Mouse (Mus musculus) hematopoietic stem cell, adult 5-6 weeks (primary cell): ENCODE data around the gene Nploc4. TPM values are rescaled to one million over a fixed set of nuclear protein-coding genes. Genes with fewer than 3 reads are reported as not detected.

Experiments
- ATAC-seq, 2 experiments: fragments of 125-278 bp in 1 of 2; replicated peaks in 1 of 2; 2 replicates each; pipeline ENCODE4 v1.8.0; 2016 to 2017; ENCODE audit warnings: inconsistent platforms in 2 of 2, mild to moderate bottlenecking in 2 of 2, moderate number of reproducible peaks in 2 of 2, low read depth in 1 of 2, moderate TSS enrichment in 1 of 2; ENCODE audit not compliant: low FRiP score in 2 of 2, poor library complexity in 2 of 2, severe bottlenecking in 2 of 2, insufficient read depth in 1 of 2, low TSS enrichment in 1 of 2
- total RNA-seq: library from RNA; stranded (forward); fragments of 172-1452, 232-1000 nt; gene quantifications from 2 replicates; pipeline ENCODE4 v1.2.3, GENCODE M21; 2017

Nploc4 gene
- total RNA-seq, 1 experiment from 2014 or later, result 43.1 TPM

DNA sequence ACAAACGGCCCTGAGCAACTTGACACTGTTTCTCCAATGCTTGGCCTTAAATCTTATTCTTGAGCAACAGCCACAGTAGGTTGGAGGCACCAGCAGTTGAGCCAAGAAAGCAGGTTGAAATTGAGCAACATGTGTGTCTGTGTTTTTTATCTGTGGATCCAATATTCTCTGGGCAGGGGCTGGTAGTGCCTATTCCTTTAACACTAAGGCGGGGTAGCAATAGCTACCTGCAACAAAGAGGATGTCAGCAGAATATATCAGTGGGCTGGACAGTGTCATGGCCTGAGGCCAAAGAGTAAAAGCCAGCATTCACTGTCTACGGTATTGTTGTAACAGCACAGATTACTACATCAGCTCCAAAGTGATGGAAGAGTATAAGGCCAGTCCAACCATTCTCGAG is 41.8 kb downstream of the Nploc4 start:
- no peak for ATAC-seq

DNA sequence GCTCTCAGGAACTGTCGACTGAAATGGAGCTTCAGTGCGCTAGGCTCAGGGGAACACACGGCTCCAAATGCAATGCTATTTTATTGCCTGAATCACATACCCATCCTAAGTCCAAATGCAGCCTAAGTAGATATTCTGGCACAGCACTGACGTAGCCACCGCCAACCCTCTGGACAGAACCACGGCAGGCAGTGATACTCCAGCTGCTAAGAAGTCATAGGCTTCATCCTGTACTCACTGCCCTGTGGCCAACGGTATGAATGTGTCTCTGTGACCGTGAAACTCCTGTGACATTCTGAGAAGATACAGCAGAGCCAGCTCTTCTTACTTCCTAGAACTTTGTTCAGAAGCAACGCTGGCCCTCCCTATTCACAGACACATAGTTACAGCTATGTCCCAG is 48.9 kb downstream of the Nploc4 start:
- ATAC-seq, result no peak

DNA sequence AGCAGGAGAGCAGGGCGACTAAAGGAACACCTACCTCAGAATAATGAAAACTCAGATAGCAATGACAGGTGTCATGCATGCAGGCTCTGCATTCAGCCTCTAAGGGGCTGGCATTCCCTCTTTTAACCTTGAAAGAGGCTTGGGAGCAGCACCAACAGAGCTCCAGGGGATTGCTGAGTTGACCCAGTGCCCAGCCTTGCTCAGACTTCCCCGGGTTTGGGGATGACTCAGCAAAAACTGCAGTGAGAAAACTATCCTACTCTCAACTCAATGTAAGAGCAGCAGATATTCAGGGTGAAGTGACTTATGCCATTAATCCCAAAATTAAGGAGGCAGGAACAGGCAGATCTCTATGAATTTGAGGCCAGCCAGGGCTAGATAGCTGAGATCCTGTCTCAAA is 50.4 kb downstream of the Nploc4 start:
- no peak for ATAC-seq

DNA sequence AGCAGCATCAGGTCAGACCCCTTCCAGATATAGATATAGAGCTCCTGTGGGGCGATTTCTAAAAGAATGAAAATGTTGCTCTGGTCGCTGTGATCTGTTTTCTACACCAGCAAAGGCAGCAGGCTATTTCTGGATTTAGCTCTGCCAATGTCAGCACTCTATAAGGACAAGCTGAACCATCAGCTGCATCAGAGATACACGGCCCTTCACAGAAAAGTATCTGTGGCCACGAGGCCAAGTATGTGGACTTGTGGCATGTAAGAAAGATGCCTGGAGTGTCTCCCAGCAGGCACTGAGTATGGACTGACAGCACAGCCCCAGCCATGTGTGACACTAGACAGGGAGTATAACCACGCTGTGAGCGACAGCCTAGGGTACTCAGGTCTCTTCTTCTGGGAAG is 50.9 kb downstream of the Nploc4 start:
- no peak for ATAC-seq

DNA sequence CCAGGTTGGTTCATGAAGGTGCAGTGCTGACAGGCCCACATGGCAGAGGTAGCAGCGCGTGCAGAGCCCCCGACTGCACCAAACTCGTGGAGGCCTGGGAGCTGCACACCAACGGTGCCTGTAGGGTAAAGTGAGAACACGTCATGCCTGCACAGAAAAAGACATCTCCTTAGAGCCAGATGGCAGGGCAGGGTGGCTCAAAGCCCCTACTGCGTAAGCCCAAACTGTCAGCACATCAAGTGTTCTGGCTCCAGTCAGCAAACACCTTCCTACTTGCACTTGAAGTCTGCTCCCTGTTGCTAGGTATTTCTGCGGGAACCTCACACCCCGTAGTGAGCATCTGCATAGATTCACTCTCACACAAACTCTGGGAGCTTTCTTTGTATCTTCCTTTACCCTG is 55.0 kb downstream of the Nploc4 start:
- no peak for ATAC-seq

DNA sequence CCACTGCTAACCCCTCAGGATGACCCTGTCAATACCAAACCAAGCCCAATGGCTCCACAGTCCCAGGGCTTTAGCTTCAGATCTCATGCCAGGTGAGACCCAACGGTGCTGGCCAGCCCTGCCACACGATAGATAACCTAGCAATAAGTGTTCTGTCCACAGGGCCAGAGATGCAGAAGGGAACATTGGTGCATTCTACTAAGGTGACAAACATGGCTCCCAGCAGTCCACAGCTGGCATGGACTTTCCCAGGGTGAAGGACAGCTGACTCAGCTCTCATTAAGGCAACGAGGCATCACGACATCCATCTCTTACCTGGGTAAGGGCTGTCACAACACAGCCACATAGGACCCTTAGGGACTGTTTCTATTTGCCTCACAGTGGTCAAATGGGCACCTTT is 56.4 kb downstream of the Nploc4 start:
- no peak for ATAC-seq

DNA sequence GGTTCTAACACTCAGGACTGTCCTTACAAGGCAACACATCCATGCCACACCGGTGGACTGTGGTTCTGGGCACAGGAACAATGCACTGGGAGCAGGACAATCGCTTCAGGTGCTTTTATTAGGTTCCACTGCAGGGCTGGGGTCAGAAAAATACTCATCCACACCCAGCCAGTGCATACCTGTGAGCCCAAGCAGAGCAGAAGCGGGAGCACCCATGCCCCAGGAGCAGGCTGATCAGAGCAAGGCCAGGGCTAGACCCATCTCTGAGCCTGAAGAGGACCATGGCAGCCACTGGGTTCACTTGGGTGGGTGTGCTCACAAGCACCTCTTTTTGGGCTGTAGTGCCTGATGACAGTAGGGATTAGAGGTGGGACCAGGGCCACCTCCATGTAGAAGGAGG is 57.2 kb downstream of the Nploc4 start:
- no peak for ATAC-seq

DNA sequence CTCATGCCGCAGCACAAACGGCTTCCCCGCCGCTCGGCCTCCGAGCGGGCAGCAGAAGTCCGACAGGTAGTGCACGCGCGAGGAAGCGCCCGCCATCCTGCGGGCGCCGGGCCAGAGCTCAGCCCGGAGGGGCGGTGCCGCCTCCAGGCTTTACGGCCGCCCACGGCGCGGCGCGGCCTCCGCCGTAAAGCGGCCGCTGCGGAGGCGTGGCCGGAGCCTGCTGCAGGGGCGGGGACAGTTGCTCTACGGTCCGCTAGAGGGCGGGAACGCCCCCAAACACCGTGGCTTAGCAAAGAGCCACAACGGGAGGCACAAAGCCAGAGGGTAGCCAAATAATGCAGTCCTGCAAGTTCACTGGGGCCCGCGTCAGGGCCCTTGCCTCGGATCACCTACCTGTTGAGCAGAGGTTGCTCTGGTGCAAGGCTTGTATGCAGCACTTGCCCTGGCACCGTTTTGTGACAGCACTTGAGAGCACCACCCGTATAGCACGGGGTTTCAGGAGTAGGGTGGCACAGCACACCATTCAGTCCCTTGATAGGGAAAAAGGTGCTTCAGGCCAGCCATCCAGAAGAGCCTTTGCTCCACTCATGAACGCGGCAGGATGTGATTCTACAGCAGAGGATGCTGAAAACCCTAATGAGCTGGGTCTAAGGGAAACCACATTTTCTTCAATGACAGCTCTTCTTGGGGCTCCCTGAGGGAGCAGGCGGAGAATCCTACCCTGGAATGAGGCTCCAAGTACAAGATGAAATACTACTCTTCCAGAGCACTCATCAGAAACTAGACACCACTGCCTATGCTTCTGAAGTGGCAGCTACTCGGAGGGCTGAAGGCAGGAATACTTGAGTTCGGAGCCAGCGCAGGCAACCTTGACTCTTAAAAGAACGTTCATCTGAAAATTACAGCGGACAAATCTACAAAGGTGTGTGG is 58.6 kb downstream of the Nploc4 start, which contains the start of gene Faap100:
TSS of gene Faap100 (minus strand) at position 154 of the 930 bp plus-strand sequence.
- peak; percentile 83 to 93 for ATAC-seq

DNA sequence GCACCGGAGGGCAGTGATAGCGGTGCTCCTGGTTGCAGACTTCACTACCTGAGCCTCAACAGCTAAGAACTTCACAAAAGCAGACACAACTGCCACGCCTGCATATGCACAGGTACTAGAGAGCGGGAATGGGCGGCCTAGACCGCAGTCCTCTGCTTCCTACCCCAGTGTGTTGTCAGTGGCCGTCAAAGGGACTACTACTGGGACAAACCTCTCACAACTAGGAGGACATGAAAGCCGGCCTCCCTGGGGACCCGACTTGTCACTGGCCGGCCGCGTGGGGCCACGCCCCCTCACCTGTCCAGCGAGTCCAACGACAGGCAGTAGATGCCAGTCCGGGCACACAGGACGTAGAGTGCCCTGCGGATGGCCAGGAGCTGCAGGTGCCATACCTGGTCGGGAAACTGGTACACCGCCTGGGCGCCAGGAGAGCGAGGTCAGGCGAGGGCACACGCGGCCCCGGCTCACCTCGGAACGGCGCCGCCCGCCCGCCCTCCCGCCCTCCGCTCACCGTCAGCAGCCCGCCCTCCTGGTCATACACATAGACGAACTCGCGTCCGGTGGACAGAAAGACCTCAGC is 59.4 kb downstream of the Nploc4 start:
- no peak for ATAC-seq

DNA sequence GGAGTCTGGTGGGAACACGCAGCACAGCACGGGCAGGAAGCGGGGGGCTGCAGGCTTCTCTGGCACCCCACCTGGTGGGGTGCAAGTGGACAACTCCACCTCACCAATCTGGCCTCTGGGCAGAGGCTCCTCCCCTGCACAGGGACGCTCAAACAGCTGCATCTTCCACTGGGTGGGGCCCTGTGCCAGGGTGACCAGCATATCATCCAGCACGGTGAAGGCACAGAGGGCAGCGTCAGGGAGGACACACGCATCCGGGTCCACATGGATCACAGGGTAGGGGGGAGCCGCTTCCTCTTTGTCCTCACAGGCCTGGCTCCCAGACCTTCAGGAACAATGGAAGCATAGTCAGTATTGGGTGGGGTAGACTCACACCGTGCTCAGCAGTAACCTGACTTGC is 60.2 kb downstream of the Nploc4 start:
- ATAC-seq, result no peak

DNA sequence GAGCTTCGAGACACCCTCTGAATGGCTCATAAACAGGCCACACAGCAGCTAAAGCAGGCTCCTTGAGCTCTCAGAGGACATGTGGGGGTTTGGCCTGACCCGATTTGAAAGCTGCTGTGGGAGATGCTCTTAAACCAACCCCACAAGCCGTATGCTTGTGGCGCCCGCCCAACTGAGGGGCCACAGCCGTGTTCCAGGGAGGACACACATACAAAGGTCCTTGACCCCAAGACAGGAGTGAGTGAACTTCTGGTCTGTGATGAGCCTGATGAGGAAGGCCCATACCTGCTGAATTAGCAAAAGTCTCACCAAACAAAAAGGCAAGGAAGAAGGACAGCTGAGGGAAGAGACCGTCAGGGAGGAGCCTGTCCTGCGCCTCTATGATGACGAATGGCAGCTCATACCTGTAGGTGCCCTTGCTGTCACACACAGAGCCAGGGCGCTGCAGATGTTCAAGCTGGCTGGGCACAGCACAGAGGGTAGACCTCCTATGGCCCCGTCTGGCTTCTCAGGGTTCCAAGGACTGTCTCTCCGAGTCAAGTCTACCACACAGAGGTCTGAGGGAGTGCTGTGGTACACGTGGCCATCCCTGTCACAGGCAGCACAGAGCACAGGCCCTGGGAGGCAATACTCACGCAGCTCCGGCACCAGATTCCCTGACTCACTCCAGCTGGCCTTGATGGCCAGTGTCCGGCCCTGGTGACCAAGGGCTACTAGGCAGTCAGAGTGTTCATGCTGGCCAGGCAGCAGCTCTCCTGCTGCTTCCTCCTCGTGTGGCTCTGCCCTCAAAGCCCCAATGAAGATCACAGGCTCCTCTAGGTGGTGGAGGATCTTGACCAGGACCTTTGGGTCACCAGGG is 61.0 kb downstream of the Nploc4 start:
- no peak for ATAC-seq

DNA sequence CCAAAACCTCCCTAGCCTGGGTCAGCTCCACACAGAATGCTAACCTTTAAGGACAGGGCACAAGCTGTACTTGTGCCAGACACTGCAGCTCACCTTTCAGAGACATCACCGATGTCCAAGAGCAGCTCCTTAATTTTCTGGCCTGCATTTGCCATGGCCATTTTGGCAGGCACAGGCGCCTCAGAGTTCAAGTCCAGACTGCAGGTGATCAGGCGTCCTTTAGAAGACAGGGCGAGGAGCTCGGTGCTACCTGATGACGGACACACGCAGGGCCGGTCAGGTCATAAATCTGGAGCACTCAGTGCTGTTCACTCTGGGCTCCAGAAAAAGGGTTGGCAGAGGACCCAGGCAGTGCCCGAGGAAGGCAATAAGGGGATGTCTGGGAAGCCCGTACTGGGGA is 62.2 kb downstream of the Nploc4 start:
- no peak for ATAC-seq

DNA sequence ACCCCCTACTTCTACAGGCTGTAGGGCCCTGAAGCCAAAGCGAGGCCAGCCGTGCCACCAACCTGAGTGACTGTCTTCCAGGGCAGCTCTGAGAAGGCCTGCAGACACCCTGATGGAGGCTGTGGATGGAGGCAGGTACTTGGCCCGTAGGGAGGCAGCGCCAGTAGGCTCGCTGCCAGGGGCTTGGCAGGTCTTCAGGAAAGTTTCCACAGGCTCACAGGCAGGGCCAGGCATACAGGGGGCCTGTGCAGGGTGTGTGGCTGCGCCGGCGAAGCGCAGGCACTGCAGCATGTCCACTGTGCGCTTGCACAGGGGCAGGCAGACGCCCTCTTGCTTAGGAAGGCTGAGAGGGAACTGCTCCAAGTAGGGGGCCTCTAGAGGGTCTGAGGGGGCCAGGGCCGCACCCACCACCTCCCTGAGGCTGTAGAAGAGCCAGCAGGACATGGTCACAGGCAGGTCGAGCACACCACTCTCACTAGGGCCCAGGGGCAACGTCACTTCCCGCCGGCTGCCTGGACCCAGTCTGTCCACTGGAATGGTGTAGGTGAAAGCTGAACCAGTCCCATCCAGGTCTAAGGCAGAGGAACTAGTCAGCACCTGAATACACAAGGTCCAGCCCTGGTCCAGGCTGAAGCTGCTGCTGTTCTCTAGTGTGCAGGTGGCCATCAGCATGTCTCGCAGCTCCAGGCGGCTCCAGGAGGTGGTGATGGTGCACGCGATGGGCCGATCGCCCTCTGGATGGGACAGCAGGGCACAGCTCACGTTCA is 63.5 kb downstream of the Nploc4 start:
- no peak for ATAC-seq

DNA sequence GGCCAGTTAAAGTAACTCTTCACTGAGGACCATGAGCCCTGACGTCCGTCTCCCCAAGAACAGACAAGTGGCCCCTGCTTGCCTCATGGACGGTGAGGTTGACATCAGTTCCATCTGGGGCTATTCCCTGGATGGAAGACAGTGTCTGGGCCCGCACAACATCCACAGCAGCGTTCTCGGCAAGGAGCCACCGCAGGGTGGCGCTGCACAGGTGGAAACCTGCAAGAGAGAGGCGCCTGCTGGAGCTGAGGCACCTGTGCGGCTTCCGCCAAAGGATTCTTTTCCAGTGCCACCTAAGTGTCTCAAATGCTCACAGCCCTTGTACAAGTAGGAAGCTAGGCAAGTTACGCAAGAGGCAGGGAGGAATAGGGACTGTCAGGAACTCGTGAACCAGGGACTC is 64.5 kb downstream of the Nploc4 start:
- ATAC-seq, result no peak

DNA sequence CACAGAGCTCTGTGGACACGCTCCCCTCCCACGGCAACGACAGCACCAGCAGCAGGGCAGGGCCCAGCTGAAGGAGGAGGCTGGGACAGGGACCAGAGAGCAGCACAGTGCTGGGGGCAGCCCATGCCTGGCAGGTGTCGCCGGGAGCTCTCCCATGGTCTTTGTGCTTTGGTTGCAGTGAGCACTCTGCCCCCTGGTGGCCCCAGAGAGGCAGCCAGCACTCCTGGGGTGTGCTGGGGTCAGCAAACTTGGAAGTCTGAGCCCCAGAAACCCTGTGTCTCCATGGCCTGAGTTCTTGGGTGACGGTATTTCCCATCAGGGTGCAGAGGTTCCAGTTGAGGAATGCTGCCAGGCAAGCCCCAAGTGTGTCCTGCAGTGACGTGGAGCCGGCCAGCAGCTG is 67.9 kb downstream of the Nploc4 start:
- ATAC-seq, result peak; percentile 57 to 75

DNA sequence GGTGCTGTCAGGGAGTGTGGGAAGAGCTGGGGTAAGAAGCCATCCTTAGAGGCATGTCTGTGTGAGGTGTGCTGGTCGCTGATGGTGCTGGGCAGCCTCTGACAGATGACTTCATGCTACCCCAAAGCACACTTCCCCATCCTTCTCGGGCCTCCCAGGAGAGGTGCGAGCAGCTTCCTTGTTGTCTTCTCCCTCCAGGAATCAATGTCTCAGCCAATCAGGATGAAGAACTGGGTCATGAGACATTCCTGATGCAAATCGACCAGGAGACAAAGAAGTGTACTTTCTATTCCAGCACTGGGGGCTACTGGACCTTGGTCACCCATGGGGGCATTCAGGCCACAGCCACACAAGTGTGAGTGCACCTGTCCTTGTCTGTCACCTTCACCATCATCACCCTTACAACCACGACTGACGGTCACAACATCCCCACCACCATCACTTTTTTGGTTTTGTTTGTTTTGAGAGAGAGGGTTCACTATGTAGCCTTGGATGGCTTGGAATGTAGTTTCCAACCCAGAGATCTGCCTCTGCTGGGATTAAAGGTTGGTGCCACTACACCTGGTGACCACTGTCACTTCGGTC is 71.0 kb downstream of the Nploc4 start:
- no peak for ATAC-seq

DNA sequence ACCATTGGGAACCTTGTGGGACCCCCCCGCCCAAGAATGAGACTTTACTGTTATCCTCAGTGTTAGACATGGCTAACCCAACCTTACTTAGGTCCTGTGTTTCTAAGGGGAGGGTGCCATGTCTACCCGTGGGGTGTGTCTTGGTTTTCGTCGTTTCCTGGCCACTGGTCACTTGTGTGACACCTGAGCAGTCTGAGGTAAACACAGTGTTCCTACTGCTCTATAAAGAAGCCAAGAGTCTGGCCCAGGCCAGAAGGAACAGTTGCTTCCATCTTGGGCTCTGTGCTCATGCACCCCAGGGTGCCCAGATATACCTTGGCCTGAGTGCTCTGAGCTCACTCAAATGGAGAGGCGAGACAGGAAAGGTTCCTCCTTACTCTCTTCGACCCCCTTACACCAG is 74.6 kb downstream of the Nploc4 start:
- ATAC-seq, result no peak
